Mouse (Mus musculus) layer of hippocampus, adult 9-10 months (tissue): Measurements from ENCODE around the gene Mybpc1.
"Not testable (repeated sequence)": the region's sequence is repeated elsewhere in the genome, so short reads cannot be mapped to it uniquely, and the experiment has no call there.

Experiments used
- DNase-seq: peaks from one replicate; pipeline ENCODE4 v3.0.0; 2022; ENCODE audit warnings: low spot score

The Mybpc1 gene

DNA sequence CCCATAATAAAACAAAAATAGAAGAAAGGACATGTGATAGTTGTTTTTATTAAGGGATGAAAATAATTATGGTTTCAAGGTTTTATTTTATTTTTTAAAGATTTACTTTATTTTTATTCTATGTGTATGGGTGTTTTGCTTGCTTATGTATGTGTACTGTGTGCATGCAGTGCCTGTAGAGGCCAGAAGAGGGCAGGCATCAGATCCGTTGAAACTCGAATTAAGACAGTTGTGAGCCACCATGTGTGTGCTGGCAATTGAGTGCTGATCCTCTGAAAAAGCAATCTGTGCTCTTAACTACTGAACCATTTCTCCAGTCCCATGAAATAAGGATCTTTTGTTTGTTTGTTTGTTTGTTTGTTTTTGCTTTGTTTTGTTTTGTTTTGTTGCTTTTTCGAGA lies 54.7 kb downstream of the Mybpc1 start:
- DNase-seq, result no peak

GRCm38 (mm10) chr10:88547635-88548034 lies 57.3 kb downstream of the Mybpc1 start:
- DNase-seq, result no peak

DNA sequence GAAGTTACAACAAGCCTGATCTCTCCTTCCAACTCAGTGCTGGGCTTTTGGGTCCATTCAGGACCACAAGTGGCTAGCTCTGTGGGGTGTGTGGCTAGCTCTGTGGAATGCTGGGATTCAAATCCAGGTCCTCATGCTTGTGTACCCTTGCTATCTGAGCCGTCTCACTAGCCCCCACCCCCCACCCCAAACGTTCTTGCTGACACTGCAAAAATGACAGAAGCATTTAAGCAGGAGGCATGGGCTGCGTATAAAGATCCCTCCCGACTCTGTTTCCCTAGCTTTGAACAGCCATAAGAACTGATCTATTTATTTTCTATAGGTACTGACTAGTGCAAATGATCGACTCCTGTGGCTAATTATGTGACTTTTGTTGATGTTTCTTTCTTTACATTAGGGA lies 74.3 kb downstream of the Mybpc1 start:
- DNase-seq, result no peak

- no peak for DNase-seq
These were observed 80.9 kb downstream of the Mybpc1 start for GRCm38 (mm10) chr10:88524016-88524415.

- no peak for DNase-seq
These were observed 81.7 kb downstream of the Mybpc1 start for GRCm38 (mm10) chr10:88523212-88523611.

DNA sequence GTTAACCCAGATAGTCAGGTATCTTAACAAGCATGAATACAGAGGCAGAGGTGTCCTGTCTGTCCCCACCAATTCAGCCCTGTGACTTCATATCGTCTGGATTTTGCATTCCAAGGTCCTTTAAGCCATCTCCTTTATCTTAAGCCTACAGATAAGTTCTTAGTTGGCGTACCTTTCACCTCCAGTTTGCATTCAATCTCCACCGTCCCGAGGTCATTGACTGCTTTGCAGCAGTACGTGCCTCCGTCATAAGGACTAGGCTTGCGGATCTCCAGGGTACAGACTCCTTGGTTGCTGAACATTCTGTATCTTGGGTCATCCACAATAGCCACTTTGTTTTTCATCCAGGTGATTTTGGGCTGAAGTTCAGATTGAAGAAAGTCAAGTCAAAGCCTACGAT lies 82.2 kb downstream of the Mybpc1 start:
- DNase-seq, result no peak

- not testable (repeated sequence) for DNase-seq
These were observed 89.9 kb downstream of the Mybpc1 start for GRCm38 (mm10) chr10:88515049-88515448.

DNA sequence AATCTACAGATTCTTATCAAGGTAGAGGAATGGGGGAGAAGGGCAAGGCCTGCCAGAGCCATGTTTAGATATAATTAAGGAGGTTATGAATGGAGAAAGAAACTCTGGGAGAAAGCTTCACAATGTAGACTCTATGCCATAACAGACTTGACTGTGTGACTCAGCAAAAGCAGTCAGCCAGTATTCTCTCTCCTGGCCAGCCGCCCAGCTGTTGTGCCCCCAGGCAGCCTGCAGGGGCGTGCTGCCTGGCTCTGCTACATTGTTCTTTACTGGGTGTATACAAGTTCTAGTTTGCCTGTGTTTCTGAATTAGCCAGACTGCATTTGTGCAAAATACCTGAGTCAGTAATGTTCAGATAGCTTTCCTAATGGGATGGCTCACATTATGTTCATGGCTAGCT lies 90.5 kb downstream of the Mybpc1 start:
- DNase-seq, result no peak

DNA sequence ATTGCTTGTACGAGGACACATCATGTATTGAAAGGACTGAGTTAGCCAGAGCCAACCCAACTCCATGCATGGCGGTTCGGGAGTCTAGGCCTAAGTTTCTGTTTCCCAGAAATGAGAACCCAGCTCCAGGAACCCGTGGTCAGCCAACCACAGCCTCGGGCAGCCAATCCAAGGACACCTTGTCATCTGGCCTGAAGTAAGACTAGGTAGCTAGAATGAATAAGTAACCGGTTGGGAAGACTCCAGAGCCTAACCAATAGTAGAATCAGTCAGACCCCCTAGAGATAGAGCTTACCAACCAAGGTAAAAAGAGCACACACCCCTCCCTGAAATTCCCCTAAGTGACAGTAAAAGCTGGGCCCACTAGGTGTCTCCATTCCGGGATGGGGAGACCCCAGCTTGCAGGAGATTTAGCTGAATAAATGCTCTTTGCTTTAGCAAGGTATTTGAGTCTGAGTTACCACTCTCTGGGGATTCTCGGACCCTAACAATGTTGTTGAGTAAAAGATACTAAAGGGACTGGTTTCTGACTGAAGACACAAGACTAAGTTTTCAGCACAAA lies 91.3 kb downstream of the Mybpc1 start:
- no peak for DNase-seq

GRCm38 (mm10) chr10:88511355-88511754 lies 93.6 kb downstream of the Mybpc1 start:
- no peak for DNase-seq

DNA sequence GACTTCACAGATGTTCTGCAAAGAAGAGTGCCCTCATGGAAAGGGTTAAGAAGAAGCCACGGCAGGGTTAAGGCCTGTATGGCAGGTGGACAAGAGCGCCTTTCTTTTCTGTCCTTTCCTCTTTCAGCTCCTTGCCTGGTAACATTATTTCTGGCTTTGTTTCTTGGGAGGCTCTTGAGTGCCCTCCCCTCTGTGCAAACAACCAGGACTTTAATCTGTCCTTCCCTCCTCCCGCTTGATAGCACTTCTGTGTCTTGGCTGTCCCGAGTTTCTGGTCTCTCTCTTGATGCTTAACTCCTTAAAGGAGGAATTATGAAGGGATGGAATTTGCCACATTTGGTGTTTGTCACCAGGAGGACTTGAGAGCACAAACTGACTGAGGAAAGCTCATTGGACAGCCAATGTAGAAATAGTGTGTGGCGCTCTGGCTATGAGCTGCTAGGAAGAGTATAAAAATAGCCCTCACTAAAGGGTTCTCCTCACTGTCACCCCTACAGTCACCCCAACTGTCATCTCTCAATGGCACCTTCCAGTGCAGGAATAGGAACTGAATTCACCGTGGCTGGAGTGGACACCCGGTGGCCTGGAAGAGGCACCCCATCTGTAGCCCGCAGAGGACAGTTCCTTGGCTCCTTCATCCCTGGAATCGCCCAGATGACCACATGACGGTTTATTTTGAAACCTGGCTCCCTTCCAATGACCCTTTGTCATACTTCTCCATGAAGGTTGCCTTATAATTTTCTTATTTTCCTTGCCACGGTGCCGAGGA lies 94.3 kb downstream of the Mybpc1 start:
- no peak for DNase-seq

- DNase-seq, result no peak
These were observed 97.2 kb downstream of the Mybpc1 start for GRCm38 (mm10) chr10:88507691-88508143.

DNA sequence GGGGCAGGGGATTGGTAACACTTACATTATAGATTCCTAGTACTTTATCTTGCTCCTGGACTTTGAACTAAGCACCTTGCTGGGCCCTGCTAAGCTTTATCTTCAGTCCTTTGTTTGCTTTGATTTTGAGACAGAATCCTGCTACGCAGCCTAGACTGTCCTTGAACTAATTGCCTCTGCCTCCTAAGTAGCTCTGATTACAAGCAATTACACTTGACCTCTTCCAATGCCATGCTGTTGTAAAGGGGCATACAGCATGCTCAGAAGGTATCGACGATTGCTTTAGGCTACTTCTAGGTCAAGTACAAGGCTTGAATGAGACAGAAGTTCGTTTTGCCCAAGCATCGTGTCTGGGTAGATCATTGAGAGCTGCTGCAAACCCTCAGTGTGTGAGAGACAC lies 99.7 kb downstream of the Mybpc1 start:
- DNase-seq, result no peak

DNA sequence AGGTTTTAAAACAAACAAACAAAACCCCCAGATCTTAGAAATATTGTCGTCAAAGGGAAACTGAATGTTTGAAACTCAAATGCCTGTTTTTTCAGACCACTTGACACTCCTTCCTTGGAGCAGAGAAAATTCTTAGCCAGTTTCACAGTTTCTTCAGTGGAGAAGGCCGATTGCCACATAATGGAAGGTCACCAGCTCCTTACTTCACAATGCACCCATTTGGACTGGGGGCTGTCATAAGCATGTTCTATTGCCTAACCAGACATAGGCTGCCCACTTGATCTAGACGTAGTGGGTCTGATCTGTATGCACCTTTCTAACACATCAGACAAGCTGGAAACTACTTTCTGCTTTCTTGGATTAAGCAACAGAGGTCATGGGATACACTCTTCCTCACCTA lies 100.5 kb downstream of the Mybpc1 start:
- no peak for DNase-seq

GRCm38 (mm10) chr10:88503421-88504314 lies 101.3 kb downstream of the Mybpc1 start, which contains the start of gene Chpt1:
Chpt1 (minus strand) TSS chr10:88504073.
- no peak for DNase-seq

- no peak for DNase-seq
These were observed 102.0 kb downstream of the Mybpc1 start for GRCm38 (mm10) chr10:88502919-88503318.

DNA sequence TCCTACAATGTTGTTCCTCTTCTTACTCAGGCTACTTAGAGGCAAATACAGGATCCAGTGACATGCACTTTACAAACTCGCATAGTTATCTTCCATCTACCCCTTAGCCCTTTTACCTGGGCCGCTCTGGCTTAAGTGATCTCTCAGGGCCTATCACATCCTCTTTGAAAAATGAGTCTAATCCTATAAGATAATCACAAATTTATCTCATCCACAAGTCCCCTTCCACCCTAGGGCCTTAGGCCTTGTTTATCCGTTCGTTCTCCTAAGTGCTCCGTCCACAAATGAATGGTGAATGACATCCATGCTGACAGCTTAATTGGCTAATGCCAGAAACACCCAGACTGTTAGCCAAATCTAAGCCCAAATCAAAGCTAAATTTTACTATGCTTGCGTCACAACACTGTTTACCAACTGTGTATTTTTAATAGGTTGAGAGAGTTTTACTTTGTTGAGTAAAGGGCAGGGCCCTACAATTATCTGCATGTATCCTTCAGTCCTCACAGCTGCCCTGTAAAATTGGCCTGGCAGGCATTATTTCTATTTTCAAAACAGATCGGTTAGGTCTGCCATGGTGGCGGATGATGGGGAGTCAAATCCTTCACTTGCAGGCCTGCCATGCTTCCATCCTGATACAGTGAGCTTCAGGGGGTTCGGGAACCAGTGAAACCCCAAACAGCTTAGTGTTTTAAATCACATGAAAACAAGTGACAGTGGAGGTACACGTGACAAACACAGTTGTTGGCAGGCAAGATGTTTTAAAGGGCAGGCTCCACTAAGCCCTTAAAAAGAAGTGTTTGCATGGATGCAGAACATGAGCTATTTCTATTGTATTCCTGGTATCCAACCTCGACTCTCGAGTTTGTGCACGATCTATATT lies 102.8 kb downstream of the Mybpc1 start:
- DNase-seq, result no peak

GRCm38 (mm10) chr10:88501370-88501769 lies 103.6 kb downstream of the Mybpc1 start:
- no peak for DNase-seq

DNA sequence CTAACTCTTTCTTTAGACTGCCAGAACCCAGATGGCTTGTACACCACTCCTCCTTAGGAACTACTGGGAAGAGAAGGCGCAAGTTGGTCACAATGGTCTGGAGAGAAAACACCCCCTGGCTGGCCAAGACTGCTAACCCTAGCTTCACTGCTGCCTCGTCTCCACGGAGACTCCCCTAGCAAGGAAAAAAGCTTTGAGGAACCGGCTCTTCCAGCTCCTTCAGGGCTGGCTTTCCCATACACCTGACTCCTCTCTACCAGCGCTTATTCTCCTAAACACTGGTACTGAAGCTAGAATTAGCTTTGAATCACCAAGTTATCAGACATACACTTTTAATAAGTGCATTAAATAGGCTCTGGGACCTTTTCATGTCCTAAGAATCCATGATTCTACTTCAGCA lies 105.0 kb downstream of the Mybpc1 start:
- no peak for DNase-seq

- DNase-seq, result no peak
These were observed 107.9 kb downstream of the Mybpc1 start for GRCm38 (mm10) chr10:88496864-88497564.

DNA sequence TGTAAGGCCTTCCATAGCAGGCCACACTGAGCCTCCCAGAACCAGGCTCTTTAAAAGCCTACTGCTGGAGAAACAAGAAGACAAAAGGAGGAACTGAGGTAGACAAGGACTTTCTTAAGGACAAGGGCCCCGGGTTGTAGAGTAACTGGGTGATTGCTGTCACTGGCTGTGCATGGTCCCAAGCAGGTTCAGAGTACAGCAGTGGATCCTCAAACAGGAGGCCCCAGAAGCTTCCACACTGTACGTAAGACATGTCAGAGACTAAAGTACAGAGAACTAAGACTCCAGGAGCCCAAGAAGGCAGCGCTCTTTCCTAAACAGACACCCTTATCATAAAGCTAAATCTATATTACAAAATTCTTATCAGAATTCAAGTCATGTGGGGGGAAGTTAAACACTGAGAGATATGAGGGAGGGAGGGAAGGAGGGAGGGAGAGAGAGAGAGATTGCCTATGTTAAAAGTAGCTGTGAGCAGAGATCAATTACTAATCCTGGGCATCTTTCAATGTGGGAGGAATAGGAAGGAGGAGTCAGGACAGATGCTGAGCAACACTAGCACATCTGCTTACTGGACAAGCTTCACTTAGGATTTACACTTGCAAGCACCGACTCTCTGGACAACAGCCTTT lies 109.9 kb downstream of the Mybpc1 start:
- DNase-seq, result no peak
